Mouse (Mus musculus): ENCODE results near the gene Cryzl1. TPM values are rescaled to one million over a fixed set of nuclear protein-coding genes. Genes with fewer than 3 reads are reported as not detected.
"Not testable (repeated sequence)": the region's sequence is repeated elsewhere in the genome, so short reads cannot be mapped to it uniquely, and the experiment has no call there.

Cryzl1 gene
- polyA plus RNA-seq, 1 experiment from 2014 or later, result 111 TPM

DNA sequence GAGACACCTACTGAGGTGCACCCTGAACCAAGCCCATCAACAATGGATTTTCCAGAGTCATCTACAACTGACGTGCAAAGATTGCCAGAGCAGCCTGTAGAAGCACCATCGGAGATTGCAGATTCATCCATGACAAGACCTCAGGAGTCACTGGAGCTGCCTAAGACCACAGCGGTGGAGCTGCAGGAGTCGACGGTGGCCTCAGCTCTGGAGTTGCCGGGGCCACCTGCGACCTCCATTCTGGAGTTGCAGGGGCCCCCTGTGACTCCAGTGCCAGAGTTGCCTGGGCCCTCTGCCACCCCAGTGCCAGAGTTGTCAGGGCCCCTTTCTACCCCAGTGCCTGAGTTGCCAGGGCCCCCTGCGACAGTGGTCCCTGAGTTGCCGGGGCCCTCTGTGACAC is 73.5 kb downstream of the Cryzl1 start:
- H3K4me2 ChIP-seq (ENCODE audit: low read length), result no peak overlapping the region
- no peak overlapping the region for H3K4me3 ChIP-seq (replicated peaks; ENCODE audit: low read length)
- ATAC-seq, result no peak
- H3K9ac ChIP-seq (replicated peaks; ENCODE audit: low read depth, low read length), result no peak overlapping the region
- H3K9me3 ChIP-seq (ENCODE audit: control insufficient read depth, low read length), result no peaks in the 10 kb centered on the region
- H3K4me1 ChIP-seq (replicated peaks; ENCODE audit: control insufficient read depth, insufficient read depth, low read length), result no peaks in the 10 kb centered on the region; the same call in none of the 2 replicates
- H3K27ac ChIP-seq (ENCODE audit: low read length), result no peak overlapping the region
- H3K36me3 ChIP-seq (ENCODE audit: control insufficient read depth, insufficient read depth), result peaks cover 64% of the 10 kb centered on the region
- 97% methylated on average over 9 of the region's 9 CpGs for WGBS
- no peaks in the 10 kb centered on the region for H3K27me3 ChIP-seq (replicated peaks; ENCODE audit: control insufficient read depth, insufficient read depth, low read length)

GRCm38 (mm10) chr16:91652191-91652590 is 76.6 kb downstream of the Cryzl1 start:
- H3K9me3 ChIP-seq (ENCODE audit: control insufficient read depth, low read length), result no peaks in the 10 kb centered on the region
- H3K27ac ChIP-seq (ENCODE audit: low read length), result no peak overlapping the region
- no peak overlapping the region for H3K4me3 ChIP-seq (replicated peaks; ENCODE audit: low read length)
- peaks cover 33% of the 10 kb centered on the region for H3K36me3 ChIP-seq (ENCODE audit: control insufficient read depth, insufficient read depth)
- no peak overlapping the region for H3K4me2 ChIP-seq (ENCODE audit: low read length)
- ATAC-seq, result no peak
- H3K9ac ChIP-seq (replicated peaks; ENCODE audit: low read depth, low read length), result no peak overlapping the region
- WGBS, result 91% methylated on average over 3 of the region's 3 CpGs
- H3K27me3 ChIP-seq (replicated peaks; ENCODE audit: control insufficient read depth, insufficient read depth, low read length), result no peaks in the 10 kb centered on the region
- H3K4me1 ChIP-seq (replicated peaks; ENCODE audit: control insufficient read depth, insufficient read depth, low read length), result peaks cover 12% of the 10 kb centered on the region

GRCm38 (mm10) chr16:91649781-91650180 is 79.0 kb downstream of the Cryzl1 start:
- no peak overlapping the region for H3K9ac ChIP-seq (replicated peaks; ENCODE audit: low read depth, low read length)
- H3K4me1 ChIP-seq (replicated peaks; ENCODE audit: control insufficient read depth, insufficient read depth, low read length), result peaks cover 16% of the 10 kb centered on the region
- no peak for ATAC-seq
- no peaks in the 10 kb centered on the region for H3K9me3 ChIP-seq (ENCODE audit: control insufficient read depth, low read length)
- H3K4me2 ChIP-seq (ENCODE audit: low read length), result no peak overlapping the region
- H3K27ac ChIP-seq (ENCODE audit: low read length), result no peak overlapping the region
- no peak overlapping the region for H3K4me3 ChIP-seq (replicated peaks; ENCODE audit: low read length)
- H3K27me3 ChIP-seq (replicated peaks; ENCODE audit: control insufficient read depth, insufficient read depth, low read length), result no peaks in the 10 kb centered on the region
- H3K36me3 ChIP-seq (ENCODE audit: control insufficient read depth, insufficient read depth), result peaks cover 10% of the 10 kb centered on the region

GRCm38 (mm10) chr16:91649246-91649645 is 79.5 kb downstream of the Cryzl1 start:
- Histone ChIP-seq H3K4me1 (replicated peaks; ENCODE audit: control insufficient read depth, insufficient read depth, low read length) (peaks cover 16% of the 10 kb centered on the region), H3K4me3 (replicated peaks; ENCODE audit: low read length) (peak overlapping the region; percentile 31), H3K4me2 (ENCODE audit: low read length) (peak overlapping the region; percentile 56), H3K36me3 (ENCODE audit: control insufficient read depth, insufficient read depth) (peaks cover 7% of the 10 kb centered on the region), H3K9ac (replicated peaks; ENCODE audit: low read depth, low read length) (no peak overlapping the region), H3K9me3 (ENCODE audit: control insufficient read depth, low read length) (no peaks in the 10 kb centered on the region), H3K27me3 (replicated peaks; ENCODE audit: control insufficient read depth, insufficient read depth, low read length) (no peaks in the 10 kb centered on the region), H3K27ac (ENCODE audit: low read length) (no peak overlapping the region)
- no peak for ATAC-seq
- WGBS, result 57% methylated on average over 3 of the region's 3 CpGs

DNA sequence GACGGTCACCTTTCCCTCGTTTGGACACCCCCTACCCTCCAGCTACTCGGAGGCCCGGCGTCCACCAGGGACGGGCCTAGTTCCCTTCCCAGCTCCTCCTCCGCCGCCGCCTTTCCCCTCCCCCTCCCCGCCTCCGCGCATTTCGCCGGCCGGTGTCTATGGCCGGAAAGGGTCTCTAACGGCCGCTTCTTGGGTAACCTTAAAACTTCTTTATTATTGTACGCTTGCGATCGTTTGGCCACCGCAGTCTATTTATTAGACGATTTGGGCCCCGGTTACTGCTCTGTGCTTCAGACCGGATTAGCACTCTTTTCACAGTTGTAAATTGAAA is 80.6 kb downstream of the Cryzl1 start:
- under 1% methylated on average over 25 of the region's 25 CpGs for WGBS
- Histone ChIP-seq H3K4me1 (replicated peaks; ENCODE audit: control insufficient read depth, insufficient read depth, low read length) (peaks cover 16% of the 10 kb centered on the region), H3K27me3 (replicated peaks; ENCODE audit: control insufficient read depth, insufficient read depth, low read length) (no peaks in the 10 kb centered on the region), H3K27ac (ENCODE audit: low read length) (peak overlapping the region; percentile 95), H3K4me2 (ENCODE audit: low read length) (peak overlapping the region; percentile 81), H3K4me3 (replicated peaks; ENCODE audit: low read length) (peak overlapping the region; percentile 83), H3K9me3 (ENCODE audit: control insufficient read depth, low read length) (no peaks in the 10 kb centered on the region), H3K36me3 (ENCODE audit: control insufficient read depth, insufficient read depth) (peaks cover 7% of the 10 kb centered on the region), H3K9ac (replicated peaks; ENCODE audit: low read depth, low read length) (peak overlapping the region; percentile 75)
- ATAC-seq, result peak; percentile 43

DNA sequence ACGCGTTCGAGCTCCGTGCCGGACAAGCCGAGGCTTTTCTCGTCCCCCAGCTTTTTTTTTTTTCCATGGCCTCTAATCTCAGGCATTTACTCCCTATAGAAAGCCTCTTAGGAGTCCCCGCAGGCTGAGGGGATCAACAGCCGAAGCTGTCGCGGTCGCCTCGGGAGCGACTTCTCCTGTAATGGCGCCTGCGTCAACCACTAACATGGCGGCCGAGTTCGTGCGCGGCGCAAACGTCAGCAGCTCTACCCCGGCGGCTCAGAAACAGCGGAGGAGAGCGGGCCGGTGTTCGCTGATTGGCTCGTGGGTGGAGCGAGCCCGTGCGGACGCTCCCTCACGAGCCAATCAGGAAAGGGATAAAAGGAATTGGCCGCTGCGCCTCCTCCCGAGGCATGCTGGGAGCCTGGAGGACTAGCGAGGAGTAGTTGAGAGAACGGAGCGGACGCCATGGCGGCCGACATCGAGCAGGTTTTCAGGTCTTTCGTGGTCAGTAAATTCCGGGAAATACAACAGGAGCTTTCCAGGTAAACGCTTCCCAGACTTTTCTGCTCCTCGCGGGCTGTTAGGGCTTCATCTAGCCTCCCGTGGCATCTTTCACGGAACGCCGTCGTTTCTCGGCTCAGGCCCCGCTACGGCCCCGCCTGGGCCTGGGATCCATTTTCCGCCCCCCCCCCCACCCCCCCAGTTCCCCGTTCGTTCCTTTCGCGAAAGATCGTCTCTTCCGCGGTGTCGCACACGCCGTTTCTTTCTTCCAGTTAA is 81.1 kb downstream of the Cryzl1 start, which contains the start of gene Son:
Gene Son, plus strand, starts transcription at position 46 of the 759 bp plus-strand sequence.
- Histone ChIP-seq H3K27ac (ENCODE audit: low read length) (peak within 1 kb of the TSS; percentile 98), H3K4me1 (replicated peaks; ENCODE audit: control insufficient read depth, insufficient read depth, low read length) (peaks cover 16% of the 10 kb centered on the region), H3K4me3 (replicated peaks; ENCODE audit: low read length) (peak within 1 kb of the TSS; percentile 83), H3K27me3 (replicated peaks; ENCODE audit: control insufficient read depth, insufficient read depth, low read length) (no peaks in the 10 kb centered on the region), H3K4me2 (ENCODE audit: low read length) (peak within 1 kb of the TSS; percentile 81), H3K9me3 (ENCODE audit: control insufficient read depth, low read length) (no peaks in the 10 kb centered on the region), H3K36me3 (ENCODE audit: control insufficient read depth, insufficient read depth) (peaks cover 7% of the 10 kb centered on the region), H3K9ac (replicated peaks; ENCODE audit: low read depth, low read length) (peak within 1 kb of the TSS; percentile 75)
- ATAC-seq, result peak; percentile 98
- under 1% methylated on average over 70 of the region's 70 CpGs for WGBS

- peak within 1 kb of the TSS; percentile 83 for H3K4me3 ChIP-seq (replicated peaks; ENCODE audit: low read length)
- ATAC-seq, result peak; percentile 83
- peaks cover 7% of the 10 kb centered on the region; the same call in 1 of the 2 replicates for H3K36me3 ChIP-seq (ENCODE audit: control insufficient read depth, insufficient read depth)
- H3K9ac ChIP-seq (replicated peaks; ENCODE audit: low read depth, low read length), result peak within 1 kb of the TSS; percentile 75
- peak within 1 kb of the TSS; percentile 98 for H3K27ac ChIP-seq (ENCODE audit: low read length)
- WGBS, result 0% methylated on average over 59 of the region's 59 CpGs
- H3K27me3 ChIP-seq (replicated peaks; ENCODE audit: control insufficient read depth, insufficient read depth, low read length), result no peaks in the 10 kb centered on the region
- H3K9me3 ChIP-seq (ENCODE audit: control insufficient read depth, low read length), result no peaks in the 10 kb centered on the region
- H3K4me1 ChIP-seq (replicated peaks; ENCODE audit: control insufficient read depth, insufficient read depth, low read length), result peaks cover 16% of the 10 kb centered on the region
- H3K4me2 ChIP-seq (ENCODE audit: low read length), result peak within 1 kb of the TSS; percentile 80
These were observed 81.9 kb downstream of the Cryzl1 start, which contains the start of gene Gart for GRCm38 (mm10) chr16:91646681-91647419. TSS of gene Gart (minus strand) at chr16:91646952.

- under 1% methylated on average over 11 of the region's 11 CpGs for WGBS
- Histone ChIP-seq H3K9ac (replicated peaks; ENCODE audit: low read depth, low read length) (no peak overlapping the region), H3K36me3 (ENCODE audit: control insufficient read depth, insufficient read depth) (peaks cover 7% of the 10 kb centered on the region), H3K27ac (ENCODE audit: low read length) (peak overlapping the region; percentile 47; the same call in 1 of the 2 replicates), H3K9me3 (ENCODE audit: control insufficient read depth, low read length) (no peaks in the 10 kb centered on the region), H3K4me2 (ENCODE audit: low read length) (peak overlapping the region; percentile 80), H3K4me3 (replicated peaks; ENCODE audit: low read length) (peak overlapping the region; percentile 83), H3K4me1 (replicated peaks; ENCODE audit: control insufficient read depth, insufficient read depth, low read length) (peaks cover 16% of the 10 kb centered on the region), H3K27me3 (replicated peaks; ENCODE audit: control insufficient read depth, insufficient read depth, low read length) (no peaks in the 10 kb centered on the region)
- ATAC-seq, result no peak
These were observed 82.7 kb downstream of the Cryzl1 start for GRCm38 (mm10) chr16:91645995-91646602.

- not testable (repeated sequence) for H3K9me3 ChIP-seq (ENCODE audit: control insufficient read depth, low read length); H3K9ac ChIP-seq (replicated peaks; ENCODE audit: low read depth, low read length); ATAC-seq; H3K4me2 ChIP-seq (ENCODE audit: low read length); H3K4me3 ChIP-seq (replicated peaks; ENCODE audit: low read length); H3K27ac ChIP-seq (ENCODE audit: low read length); H3K27me3 ChIP-seq (replicated peaks; ENCODE audit: control insufficient read depth, insufficient read depth, low read length); H3K36me3 ChIP-seq (ENCODE audit: control insufficient read depth, insufficient read depth)
- WGBS, result no CpG with 5 or more reads among the region's 2 CpGs
- H3K4me1 ChIP-seq (replicated peaks; ENCODE audit: control insufficient read depth, insufficient read depth, low read length), result peaks cover 16% of the 10 kb centered on the region
These were observed 83.4 kb downstream of the Cryzl1 start for GRCm38 (mm10) chr16:91645420-91645819.

All from forebrain, embryonic 16.5 days (tissue).